Mouse (Mus musculus) forebrain, embryonic 14.5 days (tissue): ENCODE results near the gene Bcar3. TPM values are rescaled to one million over a fixed set of nuclear protein-coding genes. Genes with fewer than 3 reads are reported as not detected.

ENCODE experiments used
- ATAC-seq: fragments of 200-750 bp; cut with Nextera tagmentation; 2 replicates; pipeline ENCODE4 v1.8.0; 2017; ENCODE audit warnings: mild to moderate bottlenecking, moderate library complexity
- DNase-seq: peaks from one replicate; pipeline ENCODE4 v3.0.0-alpha.2; 2015; ENCODE audit warnings: low spot score
- H3K27ac ChIP-seq: fragments of 300-500 bp; sonication (generic); 2 replicates; pipeline ENCODE4 v1.5.1; 2014; ENCODE audit warnings: low read depth, mild to moderate bottlenecking, control low read depth, low read length, moderate library complexity
- H3K27me3 ChIP-seq: fragments of 300-500 bp; sonication (generic); replicated peaks from 2 replicates; pipeline ENCODE4 v1.6.1; 2014; ENCODE audit warnings: low read length, control low read depth, mixed read lengths; ENCODE audit not compliant: control insufficient read depth, insufficient read depth
- H3K36me3 ChIP-seq: fragments of 300-500 bp; sonication (generic); 2 replicates; pipeline ENCODE4 v1.6.1; 2014; ENCODE audit warnings: low read length, control low read depth; ENCODE audit not compliant: control insufficient read depth, insufficient read depth
- H3K4me1 ChIP-seq: fragments of 300-500 bp; sonication (generic); 2 replicates; pipeline ENCODE4 v1.6.1; 2014; ENCODE audit warnings: antibody characterized with exemption, low read length, control low read depth; ENCODE audit not compliant: control insufficient read depth, insufficient read depth
- H3K4me2 ChIP-seq: fragments of 300-500 bp; sonication (generic); 2 replicates; pipeline ENCODE4 v1.6.1; 2014; ENCODE audit warnings: mild to moderate bottlenecking, control low read depth, low read length
- H3K4me3 ChIP-seq: fragments of 300-500 bp; sonication (generic); 2 replicates; pipeline ENCODE4 v1.5.1; 2014; ENCODE audit warnings: low read depth, low read length, control low read depth
- H3K9ac ChIP-seq: fragments of 300-500 bp; sonication (generic); 2 replicates; pipeline ENCODE4 v1.6.1; 2014; ENCODE audit warnings: mild to moderate bottlenecking, low read length, control low read depth, moderate library complexity
- H3K9me3 ChIP-seq: fragments of 300-500 bp; sonication (generic); replicated peaks from 2 replicates; pipeline ENCODE4 v1.6.1; 2016; ENCODE audit warnings: low read length, control low read depth, mixed read lengths; ENCODE audit not compliant: control insufficient read depth
- WGBS: fragments of 180-500 bp; shearing (Covaris S2); extraction: QIAGEN DNeasy Blood & Tissue Kit; methylation state at CpG from one replicate; pipeline ENCODE4 v1.1.7; 2014; 5-methylcytosine and 5-hydroxymethylcytosine counted together
- polyA plus RNA-seq: library from polyadenylated mRNA; unstranded; fragments of >200 nt; fragmentation: Nextera tagmentation; extraction: Ambion mirVana; gene quantifications from 2 replicates; pipeline ENCODE4 v1.2.1, GENCODE M21; 2014

The Bcar3 gene
- polyA plus RNA-seq, 1 experiment from 2014 or later: 4.2 TPM

- Histone ChIP-seq H3K27me3 (no peaks in the 10 kb centered on the region), H3K4me1 (no peaks in the 10 kb centered on the region), H3K4me2 (no peak overlapping the region), H3K4me3 (no peak overlapping the region), H3K9me3 (no peaks in the 10 kb centered on the region), H3K9ac (no peak overlapping the region), H3K27ac (no peak overlapping the region), H3K36me3 (no peaks in the 10 kb centered on the region)
- DNase-seq: no peak
- ATAC-seq: no peak
- whole genome bisulfite sequencing: 80% methylated on average over 9 of the region's 9 CpGs
Measured at GRCm38 (mm10) chr3:122500929-122501328, 207.0 kb downstream of the Bcar3 start.

GRCm38 (mm10) chr3:122506343-122506916 lies 212.5 kb downstream of the Bcar3 start:
- H3K27me3 ChIP-seq: no peaks in the 10 kb centered on the region
- 83% methylated on average over 10 of the region's 10 CpGs for WGBS
- no peak overlapping the region for H3K4me3 ChIP-seq
- H3K9ac ChIP-seq: no peak overlapping the region
- H3K4me1 ChIP-seq: no peaks in the 10 kb centered on the region
- ATAC-seq (no peak), DNase-seq (peak; percentile 66)
- no peak overlapping the region for H3K27ac ChIP-seq
- no peak overlapping the region for H3K4me2 ChIP-seq
- H3K9me3 ChIP-seq: no peaks in the 10 kb centered on the region
- H3K36me3 ChIP-seq: no peaks in the 10 kb centered on the region

GRCm38 (mm10) chr3:122507826-122508225 lies 213.9 kb downstream of the Bcar3 start:
- Histone ChIP-seq H3K36me3 (no peaks in the 10 kb centered on the region), H3K4me2 (no peak overlapping the region), H3K4me1 (no peaks in the 10 kb centered on the region), H3K9me3 (no peaks in the 10 kb centered on the region), H3K27me3 (no peaks in the 10 kb centered on the region), H3K27ac (no peak overlapping the region), H3K9ac (no peak overlapping the region), H3K4me3 (no peak overlapping the region)
- DNase-seq: no peak
- no peak for ATAC-seq
- 95% methylated on average over 14 of the region's 14 CpGs for WGBS

- no peak overlapping the region for H3K9ac ChIP-seq
- no peaks in the 10 kb centered on the region for H3K27me3 ChIP-seq
- no peak overlapping the region for H3K27ac ChIP-seq
- H3K4me3 ChIP-seq: no peak overlapping the region
- H3K4me1 ChIP-seq: no peaks in the 10 kb centered on the region
- DNase-seq: peak; percentile 71
- peak; percentile 81 for ATAC-seq
- H3K36me3 ChIP-seq: no peaks in the 10 kb centered on the region
- H3K4me2 ChIP-seq: no peak overlapping the region
- WGBS: 38% methylated on average over 5 of the region's 5 CpGs
- no peaks in the 10 kb centered on the region for H3K9me3 ChIP-seq
Measured at GRCm38 (mm10) chr3:122509084-122509483, 215.1 kb downstream of the Bcar3 start.

GRCm38 (mm10) chr3:122509534-122510239 lies 215.8 kb downstream of the Bcar3 start:
- H3K9ac ChIP-seq: no peak overlapping the region
- 82% methylated on average over 11 of the region's 11 CpGs for WGBS

GRCm38 (mm10) chr3:122510240-122510750 lies 216.4 kb downstream of the Bcar3 start:
- H3K4me3 ChIP-seq: no peak overlapping the region
- no peaks in the 10 kb centered on the region for H3K9me3 ChIP-seq
- no peaks in the 10 kb centered on the region for H3K4me1 ChIP-seq
- no peak overlapping the region for H3K4me2 ChIP-seq
- DNase-seq (no peak), ATAC-seq (no peak)
- H3K27ac ChIP-seq: no peak overlapping the region
- H3K36me3 ChIP-seq: no peaks in the 10 kb centered on the region
- H3K9ac ChIP-seq: no peak overlapping the region
- H3K27me3 ChIP-seq: no peaks in the 10 kb centered on the region
- WGBS: 92% methylated on average over 14 of the region's 14 CpGs

More at GRCm38 (mm10) chr3:122509534-122510239, 215.8 kb downstream of the Bcar3 start:
- no peaks in the 10 kb centered on the region for H3K27me3 ChIP-seq
- no peaks in the 10 kb centered on the region for H3K9me3 ChIP-seq
- H3K4me1 ChIP-seq: no peaks in the 10 kb centered on the region
- no peak for ATAC-seq
- no peaks in the 10 kb centered on the region for H3K36me3 ChIP-seq
- no peak for DNase-seq
- H3K27ac ChIP-seq: no peak overlapping the region
- no peak overlapping the region for H3K4me2 ChIP-seq
- H3K4me3 ChIP-seq: no peak overlapping the region

GRCm38 (mm10) chr3:122510932-122511331 lies 217.0 kb downstream of the Bcar3 start:
- H3K9ac ChIP-seq: no peak overlapping the region
- H3K9me3 ChIP-seq: no peaks in the 10 kb centered on the region

GRCm38 (mm10) chr3:122511721-122512619 lies 218.0 kb downstream of the Bcar3 start:
- 89% methylated on average over 14 of the region's 14 CpGs for WGBS
- no peaks in the 10 kb centered on the region for H3K4me1 ChIP-seq
- no peak overlapping the region for H3K4me3 ChIP-seq
- no peaks in the 10 kb centered on the region for H3K27me3 ChIP-seq
- no peak overlapping the region for H3K27ac ChIP-seq
- no peak for ATAC-seq
- no peak for DNase-seq
- no peak overlapping the region for H3K4me2 ChIP-seq
- H3K9me3 ChIP-seq: no peaks in the 10 kb centered on the region
- no peaks in the 10 kb centered on the region for H3K36me3 ChIP-seq
- H3K9ac ChIP-seq: no peak overlapping the region

More at GRCm38 (mm10) chr3:122510932-122511331, 217.0 kb downstream of the Bcar3 start:
- Histone ChIP-seq H3K36me3 (no peaks in the 10 kb centered on the region), H3K4me3 (no peak overlapping the region), H3K27me3 (no peaks in the 10 kb centered on the region), H3K27ac (no peak overlapping the region), H3K4me2 (no peak overlapping the region), H3K4me1 (no peaks in the 10 kb centered on the region)
- 81% methylated on average over 10 of the region's 10 CpGs for WGBS
- ATAC-seq: no peak
- DNase-seq: no peak
